22 mouse cellular contexts compared by ENCODE assay signal in genomic region chr10:69595487-69595886, GRCm38 (mm10).
DNase-seq lines count a peak whose midpoint lies in the region; ATAC-seq lines count a peak whose summit lies in the region.
"Had no signal": no experiment of that assay in that cellular context is flagged by ENCODE, and none has a peak within 500 bp of the region (broad histone marks: within the 10 kb centered on the region; RNA-seq: fewer than 3 reads in every experiment).

No protein-coding gene starts in this region.

- 90% methylated on average over 5 of the region's 5 CpGs for WGBS in forebrain, embryonic 15.5 days
- WGBS in forebrain, embryonic 16.5 days, result 87% methylated on average over 5 of the region's 5 CpGs
- 90% methylated on average over 5 of the region's 5 CpGs for WGBS in hindbrain, embryonic 13.5 days
- 92% methylated on average over 5 of the region's 5 CpGs for WGBS in hindbrain, embryonic 12.5 days
- WGBS in midbrain, embryonic 11.5 days, result 92% methylated on average over 5 of the region's 5 CpGs
- 88% methylated on average over 5 of the region's 5 CpGs for WGBS in midbrain, embryonic 10.5 days

- H3K27me3 ChIP-seq in forebrain, embryonic 15.5 days, result no peaks in the 10 kb centered on the region
- H3K27me3 ChIP-seq in forebrain, embryonic 16.5 days (replicated peaks; ENCODE audit: control insufficient read depth, insufficient read depth, low read length), result no peaks in the 10 kb centered on the region
- H3K27me3 ChIP-seq in hindbrain, embryonic 13.5 days, result no peaks in the 10 kb centered on the region
- H3K27me3 ChIP-seq in hindbrain, embryonic 12.5 days, result no peaks in the 10 kb centered on the region
- no peaks in the 10 kb centered on the region for H3K27me3 ChIP-seq in midbrain, embryonic 11.5 days (ENCODE audit: control insufficient read depth, insufficient read depth, low read length)
- H3K27me3 ChIP-seq in midbrain, embryonic 10.5 days (ENCODE audit: low read depth, poor library complexity, severe bottlenecking), result no peaks in the 10 kb centered on the region
- H3K27me3 ChIP-seq: forebrain, embryonic 13.5 days; heart, embryonic 13.5 days had no signal

- H3K36me3 ChIP-seq in forebrain, embryonic 15.5 days, result no peaks in the 10 kb centered on the region
- H3K36me3 ChIP-seq in forebrain, embryonic 16.5 days (ENCODE audit: control insufficient read depth, insufficient read depth), result no peaks in the 10 kb centered on the region
- H3K36me3 ChIP-seq in hindbrain, embryonic 13.5 days, result peaks cover 24% of the 10 kb centered on the region
- H3K36me3 ChIP-seq in hindbrain, embryonic 12.5 days, result peaks cover 6% of the 10 kb centered on the region; the same call in 1 of the 2 replicates
- H3K36me3 ChIP-seq in midbrain, embryonic 11.5 days (ENCODE audit: control insufficient read depth, insufficient read depth, low read length), result no peaks in the 10 kb centered on the region
- H3K36me3 ChIP-seq in midbrain, embryonic 10.5 days, result 0 out of 2 replicates have a peak, but pooled peaks cover 5% of the 10 kb centered on the region
- H3K36me3 ChIP-seq: G1E had no signal

- H3K27ac ChIP-seq in forebrain, embryonic 15.5 days (replicated peaks), result peak overlapping the region; percentile 81; the same call in 1 of the 2 replicates
- no peak overlapping the region for H3K27ac ChIP-seq in forebrain, embryonic 16.5 days (ENCODE audit: low read length)
- peak overlapping the region; percentile 76; the same call in 1 of the 2 replicates for H3K27ac ChIP-seq in hindbrain, embryonic 13.5 days
- no peak overlapping the region for H3K27ac ChIP-seq in hindbrain, embryonic 12.5 days
- no peak overlapping the region for H3K27ac ChIP-seq in midbrain, embryonic 11.5 days (ENCODE audit: low read depth, low read length)
- no peak overlapping the region for H3K27ac ChIP-seq in midbrain, embryonic 10.5 days (replicated peaks)
- H3K27ac ChIP-seq: embryonic facial prominence, embryonic 10.5 days; hindbrain, embryonic 10.5 days had no signal

- H3K4me2 ChIP-seq in forebrain, embryonic 15.5 days (replicated peaks), result no peak overlapping the region
- no peak overlapping the region for H3K4me2 ChIP-seq in forebrain, embryonic 16.5 days (ENCODE audit: low read length)
- no peak overlapping the region for H3K4me2 ChIP-seq in hindbrain, embryonic 13.5 days
- no peak overlapping the region for H3K4me2 ChIP-seq in hindbrain, embryonic 12.5 days (replicated peaks)
- no peak overlapping the region for H3K4me2 ChIP-seq in midbrain, embryonic 11.5 days

- H3K9ac ChIP-seq in forebrain, embryonic 15.5 days (replicated peaks), result no peak overlapping the region
- no peak overlapping the region for H3K9ac ChIP-seq in forebrain, embryonic 16.5 days (replicated peaks; ENCODE audit: low read depth, low read length)
- H3K9ac ChIP-seq in hindbrain, embryonic 13.5 days, result no peak overlapping the region
- H3K9ac ChIP-seq in hindbrain, embryonic 12.5 days, result no peak overlapping the region
- H3K9ac ChIP-seq in midbrain, embryonic 11.5 days (ENCODE audit: low read length), result no peak overlapping the region
- H3K9ac ChIP-seq: forebrain, embryonic 13.5 days; heart, embryonic 13.5 days had no signal

- no peaks in the 10 kb centered on the region for H3K9me3 ChIP-seq in forebrain, embryonic 15.5 days
- no peaks in the 10 kb centered on the region for H3K9me3 ChIP-seq in forebrain, embryonic 16.5 days (ENCODE audit: control insufficient read depth, low read length)
- no peaks in the 10 kb centered on the region for H3K9me3 ChIP-seq in hindbrain, embryonic 13.5 days
- no peaks in the 10 kb centered on the region for H3K9me3 ChIP-seq in hindbrain, embryonic 12.5 days (replicated peaks)
- no peaks in the 10 kb centered on the region; the same call in 1 of the 2 replicates for H3K9me3 ChIP-seq in midbrain, embryonic 11.5 days (ENCODE audit: control insufficient read depth, low read length)
- peaks cover 7% of the 10 kb centered on the region; the same call in 1 of the 2 replicates for H3K9me3 ChIP-seq in midbrain, embryonic 10.5 days (replicated peaks)
- H3K9me3 ChIP-seq: heart, embryonic 13.5 days had no signal

- no peak overlapping the region for H3K4me3 ChIP-seq in forebrain, embryonic 15.5 days
- no peak overlapping the region for H3K4me3 ChIP-seq in forebrain, embryonic 16.5 days (replicated peaks; ENCODE audit: low read length)
- H3K4me3 ChIP-seq in hindbrain, embryonic 13.5 days, result no peak overlapping the region
- H3K4me3 ChIP-seq in hindbrain, embryonic 12.5 days, result no peak overlapping the region
- no peak overlapping the region for H3K4me3 ChIP-seq in midbrain, embryonic 11.5 days (ENCODE audit: low read depth, low read length)
- H3K4me3 ChIP-seq in midbrain, embryonic 10.5 days, result no peak overlapping the region
- H3K4me3 ChIP-seq: embryonic facial prominence, embryonic 10.5 days; forebrain, embryonic 13.5 days; heart, embryonic 13.5 days; hindbrain, embryonic 10.5 days had no signal

- ATAC-seq in forebrain, embryonic 15.5 days (replicated peaks), result no peak
- no peak for ATAC-seq in forebrain, embryonic 16.5 days
- no peak for ATAC-seq in hindbrain, embryonic 13.5 days (ENCODE audit: low FRiP score)
- no peak for ATAC-seq in hindbrain, embryonic 12.5 days (ENCODE audit: low FRiP score)
- ATAC-seq in midbrain, embryonic 11.5 days (ENCODE audit: low FRiP score), result no peak
- ATAC-seq: CD4-positive, CD25-positive, alpha-beta regulatory T cell, adult 4 months; forebrain, embryonic 13.5 days; hindbrain, embryonic 16.5 days had no signal

- peaks cover 21% of the 10 kb centered on the region for H3K4me1 ChIP-seq in forebrain, embryonic 15.5 days
- peaks cover 17% of the 10 kb centered on the region for H3K4me1 ChIP-seq in forebrain, embryonic 16.5 days (replicated peaks; ENCODE audit: control insufficient read depth, insufficient read depth, low read length)
- peaks cover 37% of the 10 kb centered on the region for H3K4me1 ChIP-seq in hindbrain, embryonic 13.5 days (replicated peaks)
- peaks cover 18% of the 10 kb centered on the region for H3K4me1 ChIP-seq in hindbrain, embryonic 12.5 days
- peaks cover 4% of the 10 kb centered on the region; the same call in 1 of the 2 replicates for H3K4me1 ChIP-seq in midbrain, embryonic 11.5 days (ENCODE audit: control insufficient read depth, insufficient read depth, low read length)
- peaks cover 12% of the 10 kb centered on the region for H3K4me1 ChIP-seq in midbrain, embryonic 10.5 days

- peak; percentile 39 for DNase-seq in midbrain, embryonic 11.5 days (ENCODE audit: low spot score, missing footprints)
- DNase-seq in midbrain, embryonic 10.5 days (ENCODE audit: low spot score), result no peak
- DNase-seq in thymus, postnatal 25 days, result no peak
- DNase-seq: adrenal gland, adult 8-10 months; adrenal gland, postnatal 36 days; B cell, adult 2 months; cerebellum, adult 2 months; cerebellum, postnatal 10 days; gastrocnemius, postnatal 36 days; heart, adult 18-20 months; heart, postnatal 14 days had no signal

Comparison
In these comparisons a context has a peak if more than half of its experiments do, and no peak if none do; other contexts are left out.
1. H3K27ac ChIP-seq: peak in forebrain, embryonic 15.5 days (single experiment) and hindbrain, embryonic 13.5 days (single experiment); none in forebrain, embryonic 16.5 days (single experiment), hindbrain, embryonic 12.5 days (single experiment), midbrain, embryonic 11.5 days (single experiment) and midbrain, embryonic 10.5 days (single experiment).